ENCODE assay signal across 13 mouse cellular contexts in genomic region chr15:101164291-101164690, GRCm38 (mm10). TPM values are rescaled to one million over a fixed set of nuclear protein-coding genes. Genes with fewer than 3 reads are reported as not detected.
DNase-seq lines count a peak whose midpoint lies in the region; ATAC-seq and TF ChIP-seq lines count a peak whose summit lies in the region.
"Had no signal": no experiment of that assay in that cellular context is flagged by ENCODE, and none has a peak within 500 bp of the region (broad histone marks: within the 10 kb centered on the region; RNA-seq: fewer than 3 reads in every experiment).

No protein-coding gene starts in this region.

- H3K4me2 ChIP-seq in liver, embryonic 12.5 days, result no peak overlapping the region
- no peak overlapping the region for H3K4me2 ChIP-seq in liver, embryonic 11.5 days
- H3K4me2 ChIP-seq in intestine, postnatal 0 days (replicated peaks; ENCODE audit: low read depth), result peak overlapping the region; percentile 46
- H3K4me2 ChIP-seq: heart, embryonic 12.5 days; hindbrain, embryonic 15.5 days had no signal

- no peaks in the 10 kb centered on the region for H3K9me3 ChIP-seq in liver, embryonic 12.5 days (replicated peaks)
- H3K9me3 ChIP-seq in liver, embryonic 11.5 days (ENCODE audit: control insufficient read depth, low read length), result no peaks in the 10 kb centered on the region
- H3K9me3 ChIP-seq in intestine, postnatal 0 days (ENCODE audit: control insufficient read depth), result no peaks in the 10 kb centered on the region
- H3K9me3 ChIP-seq: heart, embryonic 12.5 days; hindbrain, embryonic 15.5 days had no signal

- H3K4me3 ChIP-seq in liver, embryonic 12.5 days, result no peak overlapping the region
- H3K4me3 ChIP-seq in liver, embryonic 11.5 days (ENCODE audit: low read depth, low read length), result no peak overlapping the region
- H3K4me3 ChIP-seq in intestine, postnatal 0 days (ENCODE audit: low read depth, low read length), result no peak overlapping the region
- H3K4me3 ChIP-seq: erythroblast, embryonic 14.5 days; gastrocnemius, adult 2 months; heart, embryonic 12.5 days; hindbrain, embryonic 15.5 days had no signal

- H3K36me3 ChIP-seq in liver, embryonic 12.5 days, result no peaks in the 10 kb centered on the region
- H3K36me3 ChIP-seq in liver, embryonic 11.5 days (ENCODE audit: control insufficient read depth, insufficient read depth, low read length), result no peaks in the 10 kb centered on the region
- H3K36me3 ChIP-seq in intestine, postnatal 0 days (ENCODE audit: control insufficient read depth, insufficient read depth), result no peaks in the 10 kb centered on the region
- H3K36me3 ChIP-seq: heart, embryonic 12.5 days; hindbrain, embryonic 15.5 days had no signal

- peaks cover 7% of the 10 kb centered on the region for H3K27me3 ChIP-seq in liver, embryonic 12.5 days (replicated peaks)
- no peaks in the 10 kb centered on the region; the same call in 1 of the 2 replicates for H3K27me3 ChIP-seq in liver, embryonic 11.5 days (replicated peaks; ENCODE audit: control insufficient read depth, insufficient read depth, low read length)
- no peaks in the 10 kb centered on the region for H3K27me3 ChIP-seq in intestine, postnatal 0 days (replicated peaks; ENCODE audit: control insufficient read depth, insufficient read depth, low read length)
- H3K27me3 ChIP-seq: hindbrain, embryonic 15.5 days had no signal

- 0 out of 2 replicates have a peak, but pooled peaks have one; percentile 21 for ATAC-seq in liver, embryonic 12.5 days
- no peak for ATAC-seq in liver, embryonic 11.5 days (replicated peaks; ENCODE audit: low FRiP score)
- ATAC-seq in intestine, postnatal 0 days, result peak; percentile 84

- no peak for TF ChIP-seq CTCF in intestine, postnatal 0 days (IDR thresholded peaks at IDR 0.05; ENCODE audit: low read depth)

- DNase-seq in cerebellum, postnatal 10 days, result peak; percentile 45 to 50
- no peak for DNase-seq in cerebellum, adult 11 months
- no peak for DNase-seq in liver, embryonic 11.5 days (ENCODE audit: low spot score)
- DNase-seq in ES-CJ7 (ENCODE audit: low read depth, low spot score), result peak; percentile 93
- no peak for DNase-seq in layer of hippocampus, postnatal 36 days
- DNase-seq in adrenal gland, postnatal 36 days, result no peak
- DNase-seq: gastrocnemius, adult 2 months had no signal

- H3K9ac ChIP-seq in liver, embryonic 12.5 days, result no peak overlapping the region
- no peak overlapping the region for H3K9ac ChIP-seq in liver, embryonic 11.5 days (ENCODE audit: low read depth, low read length)
- no peak overlapping the region for H3K9ac ChIP-seq in intestine, postnatal 0 days (ENCODE audit: low read depth, low read length)
- H3K9ac ChIP-seq: hindbrain, embryonic 15.5 days had no signal

- H3K4me1 ChIP-seq in liver, embryonic 12.5 days, result peaks cover 35% of the 10 kb centered on the region
- peaks cover 23% of the 10 kb centered on the region for H3K4me1 ChIP-seq in liver, embryonic 11.5 days (replicated peaks; ENCODE audit: control insufficient read depth, insufficient read depth, low read length)
- peaks cover 17% of the 10 kb centered on the region; the same call in 1 of the 2 replicates for H3K4me1 ChIP-seq in intestine, postnatal 0 days (replicated peaks; ENCODE audit: control insufficient read depth, insufficient read depth, low read length)

- WGBS in liver, embryonic 12.5 days (ENCODE audit: insufficient replicate concordance), result 54% methylated on average over 5 of the region's 5 CpGs
- WGBS in liver, embryonic 11.5 days, result 68% methylated on average over 5 of the region's 5 CpGs
- WGBS in intestine, postnatal 0 days, result 23% methylated on average over 5 of the region's 5 CpGs

- no peak overlapping the region for H3K27ac ChIP-seq in liver, embryonic 12.5 days
- H3K27ac ChIP-seq in liver, embryonic 11.5 days (ENCODE audit: low read depth, low read length), result no peak overlapping the region
- H3K27ac ChIP-seq in intestine, postnatal 0 days (ENCODE audit: low read depth, low read length), result peak overlapping the region; percentile 86
- H3K27ac ChIP-seq: gastrocnemius, adult 2 months had no signal

RNA-seq across cellular contexts. Expression of gene Acvr1b, which starts 9.6 kb away (rescaled TPM):
- polyA plus RNA-seq in liver, embryonic 12.5 days (2016; fragmentation: Nextera tagmentation; extraction: Ambion mirVana), result 1.9 and 2.2 TPM in 2 replicates
- polyA plus RNA-seq in liver, embryonic 11.5 days (2014; fragmentation: Nextera tagmentation; extraction: Ambion mirVana), result 4.2 and 4.4 TPM in 2 replicates
- polyA plus RNA-seq in intestine, postnatal 0 days (2015; fragmentation: Nextera tagmentation; extraction: Ambion mirVana), result 6.0 and 6.8 TPM in 2 replicates
- total RNA-seq in layer of hippocampus, postnatal 36 days (2021), result 10 to 100 TPM; 85.2 to 88.5 TPM
- 1 to 10 TPM; 8.5 to 9.3 TPM for total RNA-seq in adrenal gland, postnatal 36 days (2021)

RNA-seq across cellular contexts. Expression of gene Acvrl1, which starts 36.0 kb away (rescaled TPM):
- polyA plus RNA-seq in liver, embryonic 12.5 days (2016; fragmentation: Nextera tagmentation; extraction: Ambion mirVana), result 1.8 TPM in 2 replicates
- 2.5 TPM in 2 replicates for polyA plus RNA-seq in liver, embryonic 11.5 days (2014; fragmentation: Nextera tagmentation; extraction: Ambion mirVana)
- polyA plus RNA-seq in intestine, postnatal 0 days (2015; fragmentation: Nextera tagmentation; extraction: Ambion mirVana), result 13.8 and 14.6 TPM in 2 replicates
- total RNA-seq in layer of hippocampus, postnatal 36 days (2021), result 1 to 10 TPM; 7.5 to 8.9 TPM
- total RNA-seq in adrenal gland, postnatal 36 days (2021), result 10 to 100 TPM; 13.4 to 17.5 TPM
- polyA plus RNA-seq: erythroblast, embryonic 14.5 days had no signal

RNA-seq across cellular contexts. Expression of gene Ankrd33, which starts 48.7 kb away (rescaled TPM):
- not detected in 2 replicates for polyA plus RNA-seq in liver, embryonic 12.5 days (2016; fragmentation: Nextera tagmentation; extraction: Ambion mirVana)
- not detected in 2 replicates for polyA plus RNA-seq in liver, embryonic 11.5 days (2014; fragmentation: Nextera tagmentation; extraction: Ambion mirVana)
- polyA plus RNA-seq in intestine, postnatal 0 days (2015; fragmentation: Nextera tagmentation; extraction: Ambion mirVana), result not detected in 2 replicates
- not detected for total RNA-seq in layer of hippocampus, postnatal 36 days (2021)
- total RNA-seq in adrenal gland, postnatal 36 days (2021), result under 1 TPM; 0.56 to 0.99 TPM
- total RNA-seq: gastrocnemius, adult 2 months had no signal
- polyA plus RNA-seq: erythroblast, embryonic 14.5 days; heart, embryonic 12.5 days; hindbrain, embryonic 15.5 days; neural tube, embryonic 11.5 days had no signal

RNA-seq across cellular contexts. Expression of gene Grasp, which starts 59.7 kb away (rescaled TPM):
- polyA plus RNA-seq in liver, embryonic 12.5 days (2016; fragmentation: Nextera tagmentation; extraction: Ambion mirVana), result 0.81 and 1.3 TPM in 2 replicates
- 1.5 and 1.7 TPM in 2 replicates for polyA plus RNA-seq in liver, embryonic 11.5 days (2014; fragmentation: Nextera tagmentation; extraction: Ambion mirVana)
- polyA plus RNA-seq in intestine, postnatal 0 days (2015; fragmentation: Nextera tagmentation; extraction: Ambion mirVana), result 1.7 and 2.0 TPM in 2 replicates
- 10 to 100 TPM; 68.7 to 70.3 TPM for total RNA-seq in layer of hippocampus, postnatal 36 days (2021)
- 10 to 100 TPM; 18.7 to 60.1 TPM for total RNA-seq in adrenal gland, postnatal 36 days (2021)

Comparison
In these comparisons a context has a peak if more than half of its experiments do, and no peak if none do; other contexts are left out.
1. DNase-seq: peak in cerebellum, postnatal 10 days (2 of 2) and ES-CJ7 (single experiment); none in cerebellum, adult 11 months (single experiment), liver, embryonic 11.5 days (single experiment), layer of hippocampus, postnatal 36 days (0 of 2) and adrenal gland, postnatal 36 days (0 of 2).